Comparison of ENCODE assay signal across 8 mouse cellular contexts in genomic region chr8:105930602-105931001, GRCm38 (mm10). TPM values are rescaled to one million over a fixed set of nuclear protein-coding genes. Genes with fewer than 3 reads are reported as not detected.
DNase-seq lines count a peak whose midpoint lies in the region; ATAC-seq lines count a peak whose summit lies in the region.

No protein-coding gene starts in this region.

- peaks cover 3% of the 10 kb centered on the region for H3K4me1 ChIP-seq in hindbrain, embryonic 16.5 days (ENCODE audit: control insufficient read depth, insufficient read depth, low read depth, low read length)

- peak overlapping the region; percentile 56 for H3K9ac ChIP-seq in hindbrain, embryonic 16.5 days (ENCODE audit: low read depth, low read length)

- H3K36me3 ChIP-seq in hindbrain, embryonic 16.5 days (ENCODE audit: control insufficient read depth, insufficient read depth, low read length), result no peaks in the 10 kb centered on the region

- no peaks in the 10 kb centered on the region for H3K9me3 ChIP-seq in hindbrain, embryonic 16.5 days (ENCODE audit: control insufficient read depth, low read length)

- ATAC-seq in hindbrain, embryonic 16.5 days, result peak; percentile 62
- peak; percentile 94 for ATAC-seq in megakaryocyte, adult 5-6 weeks (ENCODE audit: poor library complexity, severe bottlenecking)

- DNase-seq in WW6 (ENCODE audit: low read depth, low spot score), result peak; percentile 65
- DNase-seq in cerebellum, postnatal 36 days, result peak; percentile 84 to 85
- peak; percentile 65 to 67 for DNase-seq in gastrocnemius, adult 8-10 months (ENCODE audit: low spot score in 2 of 2)
- DNase-seq in left cerebral cortex, adult 11 months (ENCODE audit: low spot score), result peak; percentile 56
- peak; percentile 73 for DNase-seq in right cerebral cortex, adult 18-20 months
- DNase-seq in urinary bladder, postnatal 10 days (ENCODE audit: low spot score), result peak; percentile 68

- no peak overlapping the region for H3K4me3 ChIP-seq in hindbrain, embryonic 16.5 days (ENCODE audit: low read length)

- no peak overlapping the region for H3K4me2 ChIP-seq in hindbrain, embryonic 16.5 days (ENCODE audit: low read length)

- WGBS in hindbrain, embryonic 16.5 days, result 13% methylated on average over 8 of the region's 8 CpGs

- H3K27ac ChIP-seq in hindbrain, embryonic 16.5 days (ENCODE audit: low read depth, low read length), result peak overlapping the region; percentile 64; the same call in 1 of the 2 replicates

- no peaks in the 10 kb centered on the region for H3K27me3 ChIP-seq in hindbrain, embryonic 16.5 days (replicated peaks; ENCODE audit: control insufficient read depth, insufficient read depth, low read length)

RNA-seq across cellular contexts. Expression of gene Ctrl, which starts 3.1 kb away (rescaled TPM):
- total RNA-seq in gastrocnemius, adult 8-10 months (2022), result not detected
- polyA plus RNA-seq in hindbrain, embryonic 16.5 days (2015; fragmentation: Nextera tagmentation; extraction: Ambion mirVana), result 3.3 and 4.5 TPM in 2 replicates
- 1.3 and 2.0 TPM in 2 replicates for total RNA-seq in megakaryocyte, adult 5-6 weeks (2015)
- total RNA-seq in megakaryocyte, adult 5-6 weeks (2017), result 0.55 and 1.1 TPM in 2 replicates

RNA-seq across cellular contexts. Expression of gene Psmb10, which starts 7.6 kb away (rescaled TPM):
- 10 to 100 TPM; 15.3 to 22.6 (median 19.7) TPM for total RNA-seq in gastrocnemius, adult 8-10 months (2022)
- polyA plus RNA-seq in hindbrain, embryonic 16.5 days (2015; fragmentation: Nextera tagmentation; extraction: Ambion mirVana), result 81.8 and 93.0 TPM in 2 replicates
- total RNA-seq in megakaryocyte, adult 5-6 weeks (2015), result 164 and 185 TPM in 2 replicates
- 56.1 and 63.6 TPM in 2 replicates for total RNA-seq in megakaryocyte, adult 5-6 weeks (2017)

RNA-seq across cellular contexts. Expression of gene Lcat, which starts 12.6 kb away (rescaled TPM):
- total RNA-seq in gastrocnemius, adult 8-10 months (2022), result under 1 TPM in 2 of 4 experiments, not detected in 2; 0.24 to 0.78 TPM
- 6.0 and 9.9 TPM in 2 replicates for polyA plus RNA-seq in hindbrain, embryonic 16.5 days (2015; fragmentation: Nextera tagmentation; extraction: Ambion mirVana)
- 0.23 TPM in 1 of 2 replicates, not detected in the other for total RNA-seq in megakaryocyte, adult 5-6 weeks (2015)
- 0.45 TPM in 1 of 2 replicates, not detected in the other for total RNA-seq in megakaryocyte, adult 5-6 weeks (2017)

RNA-seq across cellular contexts. Expression of gene Pskh1, which starts 30.4 kb away (rescaled TPM):
- 10 to 100 TPM; 10.9 to 14.7 (median 12.8) TPM for total RNA-seq in gastrocnemius, adult 8-10 months (2022)
- 11.0 and 13.3 TPM in 2 replicates for polyA plus RNA-seq in hindbrain, embryonic 16.5 days (2015; fragmentation: Nextera tagmentation; extraction: Ambion mirVana)
- total RNA-seq in megakaryocyte, adult 5-6 weeks (2015), result 8.6 and 9.7 TPM in 2 replicates
- 10.7 and 13.3 TPM in 2 replicates for total RNA-seq in megakaryocyte, adult 5-6 weeks (2017)

RNA-seq across cellular contexts. Expression of gene Slc12a4, which starts 35.3 kb away (rescaled TPM):
- 10 to 100 TPM; 11.8 to 12.7 (median 12.0) TPM for total RNA-seq in gastrocnemius, adult 8-10 months (2022)
- polyA plus RNA-seq in hindbrain, embryonic 16.5 days (2015; fragmentation: Nextera tagmentation; extraction: Ambion mirVana), result 14.6 and 17.1 TPM in 2 replicates
- total RNA-seq in megakaryocyte, adult 5-6 weeks (2015), result 2.9 and 5.9 TPM in 2 replicates
- total RNA-seq in megakaryocyte, adult 5-6 weeks (2017), result 2.1 and 9.4 TPM in 2 replicates
